Mouse (Mus musculus): Measurements from ENCODE around the gene Golga7b.

- TF ChIP-seq CTCF (IDR thresholded peaks at IDR 0.05; ENCODE audit: low read depth, low read length) (no peak), TAL1 (conservative IDR thresholded peaks at IDR 0.05; ENCODE audit: low read depth, low read length) (no peak), POLR2AphosphoS5 (IDR thresholded peaks at IDR 0.05; ENCODE audit: insufficient replicate concordance, low read depth, low read length) (no peak), GATA1 (IDR thresholded peaks at IDR 0.05; ENCODE audit: borderline replicate concordance, low read length) (no peak)
Observed at GRCm38 (mm10) chr19:42209976-42210375, 37.4 kb upstream of the Golga7b start.
